Mouse (Mus musculus): Measurements from ENCODE around the gene Mapk6. TPM values are rescaled to one million over a fixed set of nuclear protein-coding genes. Genes with fewer than 3 reads are reported as not detected.

Gene Mapk6
- polyA plus RNA-seq, 1 experiment from 2014 or later, result 142 TPM

DNA sequence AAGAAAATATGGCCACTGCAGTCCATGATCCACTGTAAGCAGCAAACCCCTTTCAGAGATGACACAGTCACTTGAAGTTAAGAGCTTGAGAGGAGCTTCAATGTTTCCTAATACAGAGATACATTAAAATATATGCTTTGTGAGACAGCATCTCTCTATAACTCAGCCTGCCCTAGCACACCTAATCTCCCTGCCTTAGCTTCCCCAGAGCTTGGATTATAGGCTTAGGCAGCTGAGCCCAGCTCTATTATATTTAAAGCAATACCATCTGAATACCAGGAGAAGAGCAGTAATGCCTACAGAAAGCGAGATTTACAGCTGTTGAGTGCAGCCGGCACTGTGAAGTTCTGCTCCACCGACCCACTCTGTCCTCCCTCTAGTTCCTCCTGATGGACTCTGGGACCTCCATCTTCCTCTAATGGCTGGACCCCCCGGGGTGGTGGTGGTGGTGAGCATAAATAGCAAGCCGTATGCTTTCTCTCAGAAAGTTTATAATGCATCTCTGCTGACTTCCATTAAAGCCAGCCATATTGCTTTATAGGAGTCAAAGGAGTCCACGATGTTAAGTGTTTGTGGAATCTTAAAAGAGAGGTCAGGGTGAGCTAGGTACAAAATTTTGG lies 1.2 kb upstream of the Mapk6 start:
- Histone ChIP-seq H3K9ac (ENCODE audit: low read depth, low read length) (no peak overlapping the region), H3K27me3 (replicated peaks; ENCODE audit: control insufficient read depth, insufficient read depth, low read length) (no peaks in the 10 kb centered on the region), H3K36me3 (ENCODE audit: control insufficient read depth, insufficient read depth, low read length) (no peaks in the 10 kb centered on the region), H3K27ac (ENCODE audit: low read depth, low read length) (no peak overlapping the region; the same call in 1 of the 2 replicates), H3K9me3 (ENCODE audit: control insufficient read depth, low read length) (no peaks in the 10 kb centered on the region), H3K4me1 (ENCODE audit: control insufficient read depth, insufficient read depth, low read depth, low read length) (peaks cover 19% of the 10 kb centered on the region), H3K4me3 (ENCODE audit: low read length) (no peak overlapping the region), H3K4me2 (ENCODE audit: low read length) (peak overlapping the region; percentile 89; the same call in 1 of the 2 replicates)
- no peak for ATAC-seq
- WGBS, result 78% methylated on average over 6 of the region's 6 CpGs

DNA sequence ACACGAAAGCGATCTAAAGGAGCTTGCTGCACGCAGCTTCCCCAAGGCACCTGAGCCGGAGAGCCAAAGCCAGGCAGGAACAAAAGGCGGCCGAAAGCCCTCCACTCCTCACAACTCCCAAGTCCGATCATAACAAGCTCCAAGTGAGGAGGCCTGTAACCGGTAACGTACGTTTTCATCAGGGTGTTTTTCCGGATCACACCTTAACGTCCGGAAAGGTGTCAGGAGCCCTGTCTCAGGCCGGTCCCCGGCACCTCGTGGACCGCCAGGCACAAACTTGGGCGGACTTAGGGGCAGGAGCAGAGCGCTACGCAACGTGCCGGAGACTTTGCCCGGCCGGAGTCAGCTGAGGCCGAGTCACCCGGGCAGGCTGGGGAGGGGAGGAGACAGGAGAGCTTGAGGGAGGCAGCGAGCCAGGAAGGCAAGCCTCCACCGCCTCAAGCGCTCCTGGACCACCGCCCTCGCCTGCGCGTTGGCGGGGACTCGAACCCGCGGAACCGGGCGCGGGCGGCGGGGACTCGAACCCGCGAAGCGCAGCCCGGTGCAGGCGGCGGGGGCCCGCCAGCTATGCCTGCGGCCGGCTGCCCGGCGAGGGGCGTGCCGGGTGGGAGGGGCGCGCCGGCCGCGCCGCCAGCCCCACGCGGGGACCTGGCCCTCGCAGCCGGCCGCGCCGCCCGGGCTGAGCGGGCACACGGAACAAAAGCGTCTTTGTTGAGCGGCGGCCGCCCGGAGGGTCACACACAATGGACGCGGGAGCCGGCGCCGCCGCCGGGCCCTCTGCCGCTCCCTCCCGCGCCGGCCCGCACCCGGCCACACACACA lies 564 bp downstream of the Mapk6 start:
- H3K36me3 ChIP-seq (ENCODE audit: control insufficient read depth, insufficient read depth, low read length), result no peaks in the 10 kb centered on the region
- under 1% methylated on average over 72 of the region's 90 CpGs for WGBS
- peak; percentile 92 for ATAC-seq

DNA sequence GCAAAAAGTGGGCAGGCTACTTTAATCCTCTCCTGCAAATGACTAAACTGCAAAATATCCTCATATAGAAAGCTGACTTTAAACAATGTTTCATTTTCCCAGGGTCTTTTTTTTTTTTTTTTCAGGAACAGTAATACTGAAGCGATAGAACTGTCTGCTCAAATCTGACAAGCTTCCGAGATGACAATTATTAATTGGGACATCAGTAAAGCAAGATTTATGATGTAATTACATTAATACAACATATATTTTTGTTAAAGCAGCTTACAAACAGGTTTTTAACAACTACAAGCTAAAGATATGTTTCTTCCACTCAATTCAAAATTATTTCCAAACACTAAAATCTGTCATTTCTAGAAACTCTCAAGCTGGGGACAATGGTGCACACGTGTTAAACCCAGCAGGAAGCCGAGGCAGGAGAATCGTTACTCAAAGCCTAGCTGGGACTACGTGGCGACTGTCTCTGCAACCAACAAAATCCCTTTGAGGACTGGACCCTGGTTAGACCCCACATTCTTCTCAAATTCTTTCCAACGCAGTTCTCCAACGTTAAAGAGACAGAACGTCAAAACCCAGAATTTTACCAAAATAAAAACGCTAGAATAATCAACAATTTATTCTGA lies 1.5 kb downstream of the Mapk6 start:
- H3K4me2 ChIP-seq (ENCODE audit: low read length), result peak overlapping the region; percentile 89
- no peaks in the 10 kb centered on the region for H3K36me3 ChIP-seq (ENCODE audit: control insufficient read depth, insufficient read depth, low read length)
- peak overlapping the region; percentile 99; the same call in 1 of the 2 replicates for H3K27ac ChIP-seq (ENCODE audit: low read depth, low read length)
- no peak for ATAC-seq
- H3K9me3 ChIP-seq (ENCODE audit: control insufficient read depth, low read length), result no peaks in the 10 kb centered on the region
- 2% methylated on average over 11 of the region's 11 CpGs for WGBS
- H3K9ac ChIP-seq (ENCODE audit: low read depth, low read length), result peak overlapping the region; percentile 96
- H3K27me3 ChIP-seq (replicated peaks; ENCODE audit: control insufficient read depth, insufficient read depth, low read length), result no peaks in the 10 kb centered on the region
- peaks cover 19% of the 10 kb centered on the region for H3K4me1 ChIP-seq (ENCODE audit: control insufficient read depth, insufficient read depth, low read depth, low read length)
- H3K4me3 ChIP-seq (ENCODE audit: low read length), result peak overlapping the region; percentile 66

More for the DNA sequence above, 564 bp downstream of the Mapk6 start:
- H3K4me2 ChIP-seq (ENCODE audit: low read length), result peak overlapping the region; percentile 89
- peak overlapping the region; percentile 66 for H3K4me3 ChIP-seq (ENCODE audit: low read length)
- no peaks in the 10 kb centered on the region for H3K27me3 ChIP-seq (replicated peaks; ENCODE audit: control insufficient read depth, insufficient read depth, low read length)
- H3K9ac ChIP-seq (ENCODE audit: low read depth, low read length), result peak overlapping the region; percentile 96
- H3K27ac ChIP-seq (ENCODE audit: low read depth, low read length), result peak overlapping the region; percentile 99
- H3K9me3 ChIP-seq (ENCODE audit: control insufficient read depth, low read length), result no peaks in the 10 kb centered on the region
- peaks cover 19% of the 10 kb centered on the region for H3K4me1 ChIP-seq (ENCODE audit: control insufficient read depth, insufficient read depth, low read depth, low read length)

DNA sequence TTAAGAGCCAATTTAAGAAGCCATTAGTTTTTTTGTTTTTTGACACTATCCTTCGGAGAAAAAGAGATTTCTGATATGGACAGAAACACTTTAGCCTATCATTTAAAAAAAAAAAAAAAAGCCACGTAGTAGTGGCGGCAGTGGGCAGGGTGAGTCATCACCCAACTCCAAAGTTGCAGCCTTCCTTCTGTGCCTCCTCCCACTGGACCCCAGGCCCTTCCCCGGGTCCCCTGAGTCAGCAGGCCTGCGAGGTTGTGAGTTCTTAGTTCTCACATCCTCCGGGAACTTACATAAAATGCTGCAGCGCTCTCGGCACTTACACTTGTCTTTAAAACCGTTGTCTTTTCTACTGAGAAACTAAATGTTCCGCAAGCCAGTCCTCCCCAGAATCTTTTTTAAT lies 2.0 kb downstream of the Mapk6 start:
- H3K4me2 ChIP-seq (ENCODE audit: low read length), result peak overlapping the region; percentile 89
- H3K27me3 ChIP-seq (replicated peaks; ENCODE audit: control insufficient read depth, insufficient read depth, low read length), result no peaks in the 10 kb centered on the region
- no peak for ATAC-seq
- H3K4me1 ChIP-seq (ENCODE audit: control insufficient read depth, insufficient read depth, low read depth, low read length), result peaks cover 22% of the 10 kb centered on the region
- H3K36me3 ChIP-seq (ENCODE audit: control insufficient read depth, insufficient read depth, low read length), result no peaks in the 10 kb centered on the region
- H3K9ac ChIP-seq (ENCODE audit: low read depth, low read length), result no peak overlapping the region
- no peaks in the 10 kb centered on the region for H3K9me3 ChIP-seq (ENCODE audit: control insufficient read depth, low read length)
- WGBS, result 12% methylated on average over 10 of the region's 10 CpGs
- H3K27ac ChIP-seq (ENCODE audit: low read depth, low read length), result no peak overlapping the region
- H3K4me3 ChIP-seq (ENCODE audit: low read length), result peak overlapping the region; percentile 66

DNA sequence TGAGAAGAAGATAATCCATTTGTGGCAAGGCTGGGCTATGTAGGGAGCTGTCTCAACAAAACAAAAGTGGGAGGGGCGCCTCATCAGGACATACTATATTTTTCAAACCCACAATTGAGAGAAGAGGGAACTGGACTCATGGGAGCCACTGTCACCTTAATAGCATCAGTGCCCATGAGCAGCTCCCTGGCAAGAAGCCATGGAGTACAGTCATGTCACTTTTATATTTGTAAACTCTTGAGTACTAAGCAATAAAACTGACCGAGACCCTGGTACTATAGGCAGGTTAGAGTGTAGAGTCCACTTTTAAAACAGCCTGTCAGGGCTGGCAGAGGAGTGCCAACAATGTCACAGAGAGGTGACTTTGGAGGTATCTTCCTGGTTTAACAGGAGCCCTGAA lies 3.7 kb downstream of the Mapk6 start:
- Histone ChIP-seq H3K4me3 (ENCODE audit: low read length) (no peak overlapping the region), H3K4me1 (ENCODE audit: control insufficient read depth, insufficient read depth, low read depth, low read length) (peaks cover 25% of the 10 kb centered on the region), H3K27ac (ENCODE audit: low read depth, low read length) (no peak overlapping the region), H3K9me3 (ENCODE audit: control insufficient read depth, low read length) (no peaks in the 10 kb centered on the region), H3K9ac (ENCODE audit: low read depth, low read length) (no peak overlapping the region), H3K36me3 (ENCODE audit: control insufficient read depth, insufficient read depth, low read length) (no peaks in the 10 kb centered on the region), H3K27me3 (replicated peaks; ENCODE audit: control insufficient read depth, insufficient read depth, low read length) (no peaks in the 10 kb centered on the region), H3K4me2 (ENCODE audit: low read length) (no peak overlapping the region)
- no peak for ATAC-seq
- 80% methylated on average over 2 of the region's 2 CpGs for WGBS

DNA sequence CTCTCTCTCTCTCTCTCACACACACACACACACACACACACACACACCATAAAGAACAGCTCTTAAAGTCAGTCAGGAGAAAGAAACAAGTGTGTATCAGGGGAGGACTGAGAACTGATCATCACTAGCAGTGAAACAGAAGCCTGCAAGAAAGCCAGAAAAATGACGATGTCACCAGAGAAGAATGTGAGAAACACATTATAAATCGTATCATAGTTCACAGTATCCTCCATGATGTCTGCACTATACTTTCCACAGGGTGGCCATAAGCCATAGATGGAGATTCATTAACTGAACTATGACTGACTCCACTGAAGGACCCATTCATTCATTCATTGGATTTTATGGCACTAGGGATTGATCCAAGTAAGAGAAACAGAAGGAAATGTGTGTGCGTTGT lies 6.3 kb downstream of the Mapk6 start:
- Histone ChIP-seq H3K9me3 (ENCODE audit: control insufficient read depth, low read length) (no peaks in the 10 kb centered on the region), H3K9ac (ENCODE audit: low read depth, low read length) (no peak overlapping the region), H3K4me1 (ENCODE audit: control insufficient read depth, insufficient read depth, low read depth, low read length) (peaks cover 22% of the 10 kb centered on the region), H3K4me2 (ENCODE audit: low read length) (no peak overlapping the region), H3K4me3 (ENCODE audit: low read length) (no peak overlapping the region), H3K36me3 (ENCODE audit: control insufficient read depth, insufficient read depth, low read length) (no peaks in the 10 kb centered on the region), H3K27me3 (replicated peaks; ENCODE audit: control insufficient read depth, insufficient read depth, low read length) (no peaks in the 10 kb centered on the region), H3K27ac (ENCODE audit: low read depth, low read length) (no peak overlapping the region)
- WGBS, result 71% methylated on average over 3 of the region's 3 CpGs
- ATAC-seq, result no peak

DNA sequence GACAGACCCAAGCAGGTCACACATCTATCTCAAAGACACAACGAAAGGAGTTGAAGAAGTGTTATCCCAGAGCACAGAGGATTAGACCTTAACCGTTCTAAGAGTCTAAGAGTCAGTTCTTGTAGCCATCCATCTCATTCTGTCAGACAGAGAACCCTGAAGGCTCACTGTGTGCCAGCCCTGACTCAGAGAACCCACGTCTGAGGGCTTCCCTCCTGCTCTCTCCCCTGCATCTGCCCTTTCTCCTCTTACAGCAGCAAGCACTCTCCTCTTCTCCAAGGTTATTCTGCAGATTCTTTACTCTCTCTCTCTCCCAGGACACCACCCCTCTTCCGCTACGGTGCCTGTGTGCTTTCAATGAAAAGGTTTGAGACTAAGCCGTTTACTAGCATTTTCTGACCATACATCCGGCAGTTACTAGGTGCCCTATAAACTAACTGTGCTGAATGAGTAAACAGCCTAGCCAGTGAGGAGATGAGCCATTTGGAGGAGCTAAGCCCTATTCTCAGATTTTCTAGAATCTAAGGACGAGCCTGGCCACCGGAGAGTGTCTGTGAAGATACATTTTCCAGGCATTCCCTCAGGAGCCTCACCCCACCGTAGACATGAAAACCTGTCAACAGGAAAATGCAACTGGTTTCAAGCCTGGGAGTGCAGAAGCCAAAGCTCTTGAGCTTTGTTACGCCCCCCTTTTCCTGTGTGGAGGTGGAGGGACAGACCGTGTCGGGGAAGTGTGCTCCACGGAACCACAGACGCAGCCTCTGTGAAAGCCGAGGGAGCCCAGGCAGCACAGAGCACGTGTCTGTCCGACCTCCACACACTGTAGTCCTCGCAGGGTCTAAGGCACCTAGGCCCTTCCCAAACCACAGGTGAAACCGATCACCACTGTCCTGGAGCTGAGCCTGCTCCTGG lies 8.0 kb downstream of the Mapk6 start:
- H3K27me3 ChIP-seq (replicated peaks; ENCODE audit: control insufficient read depth, insufficient read depth, low read length), result no peaks in the 10 kb centered on the region
- H3K9ac ChIP-seq (ENCODE audit: low read depth, low read length), result no peak overlapping the region
- no peak overlapping the region for H3K27ac ChIP-seq (ENCODE audit: low read depth, low read length)
- no peak overlapping the region for H3K4me2 ChIP-seq (ENCODE audit: low read length)
- peak; percentile 26; the same call in 1 of the 2 replicates for ATAC-seq
- WGBS, result 72% methylated on average over 20 of the region's 20 CpGs
- H3K36me3 ChIP-seq (ENCODE audit: control insufficient read depth, insufficient read depth, low read length), result 0 out of 2 replicates have a peak, but pooled peaks cover 3% of the 10 kb centered on the region
- H3K4me1 ChIP-seq (ENCODE audit: control insufficient read depth, insufficient read depth, low read depth, low read length), result peaks cover 14% of the 10 kb centered on the region; the same call in 1 of the 2 replicates
- no peak overlapping the region for H3K4me3 ChIP-seq (ENCODE audit: low read length)
- no peaks in the 10 kb centered on the region for H3K9me3 ChIP-seq (ENCODE audit: control insufficient read depth, low read length)

DNA sequence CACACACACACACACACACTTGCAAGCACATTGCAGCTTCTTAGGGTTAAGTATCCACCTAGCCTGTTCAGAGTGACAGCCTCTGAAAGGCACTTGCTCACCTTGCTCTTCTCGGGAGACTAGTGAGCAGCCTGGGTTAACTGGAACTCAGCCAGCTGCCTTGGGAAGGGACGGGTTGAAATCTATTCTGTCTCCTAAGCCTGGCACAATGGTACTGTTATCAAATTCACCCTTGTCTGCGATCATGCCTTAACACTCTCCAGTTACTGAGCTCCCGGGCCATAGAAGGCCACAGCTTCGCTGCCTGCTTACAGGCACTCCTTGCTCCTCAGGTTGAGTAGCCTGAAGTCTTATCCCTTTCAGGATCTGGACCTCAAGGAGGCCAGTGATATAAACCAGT lies 9.2 kb downstream of the Mapk6 start:
- WGBS, result 63% methylated on average over 5 of the region's 5 CpGs
- Histone ChIP-seq H3K4me3 (ENCODE audit: low read length) (no peak overlapping the region), H3K9ac (ENCODE audit: low read depth, low read length) (no peak overlapping the region), H3K27me3 (replicated peaks; ENCODE audit: control insufficient read depth, insufficient read depth, low read length) (no peaks in the 10 kb centered on the region), H3K36me3 (ENCODE audit: control insufficient read depth, insufficient read depth, low read length) (0 out of 2 replicates have a peak, but pooled peaks cover 3% of the 10 kb centered on the region), H3K9me3 (ENCODE audit: control insufficient read depth, low read length) (no peaks in the 10 kb centered on the region), H3K4me1 (ENCODE audit: control insufficient read depth, insufficient read depth, low read depth, low read length) (peaks cover 9% of the 10 kb centered on the region; the same call in 1 of the 2 replicates), H3K27ac (ENCODE audit: low read depth, low read length) (no peak overlapping the region), H3K4me2 (ENCODE audit: low read length) (no peak overlapping the region)
- no peak for ATAC-seq
